Mouse (Mus musculus) gastrocnemius, adult 2 months (tissue): ENCODE measurements around the gene Sf3b4. TPM values are rescaled to one million over a fixed set of nuclear protein-coding genes. Genes with fewer than 3 reads are reported as not detected.
A peak's percentile ranks its signal among the peaks of the same experiment; 100 is the strongest.
"Not testable (repeated sequence)": the region's sequence is repeated elsewhere in the genome, so short reads cannot be mapped to it uniquely, and the experiment has no call there.

Experiments used
- DNase-seq: peaks from one replicate; pipeline ENCODE4 v3.0.0; 2022
- H3K27ac ChIP-seq: fragments of 200-600 bp; 2 replicates; pipeline ENCODE4 v1.8.1; 2022; ENCODE audit warnings: mild to moderate bottlenecking
- H3K4me3 ChIP-seq: fragments of 200-600 bp; 2 replicates; pipeline ENCODE4 v1.8.1; 2022; ENCODE audit warnings: mild to moderate bottlenecking, moderate library complexity
- CTCF ChIP-seq: fragments of 200-600 bp; IDR thresholded peaks from 2 replicates; pipeline ENCODE4 v1.8.1; 2022; ENCODE audit warnings: antibody characterized with exemption, mild to moderate bottlenecking, moderate library complexity
- intact Hi-C: fragments of 180-260 bp; cut with DNase I; formaldehyde crosslinking; loops from one replicate; pipeline ENCODE4 v1.15.1; 2025
- total RNA-seq, 2 experiments: library from RNA; stranded (reverse); gene quantifications; 2 replicates each; pipeline ENCODE4 v1.2.3; 2021

Sf3b4 gene
- total RNA-seq, 2 experiments from 2014 or later, result 11.0 to 11.7 TPM

DNA sequence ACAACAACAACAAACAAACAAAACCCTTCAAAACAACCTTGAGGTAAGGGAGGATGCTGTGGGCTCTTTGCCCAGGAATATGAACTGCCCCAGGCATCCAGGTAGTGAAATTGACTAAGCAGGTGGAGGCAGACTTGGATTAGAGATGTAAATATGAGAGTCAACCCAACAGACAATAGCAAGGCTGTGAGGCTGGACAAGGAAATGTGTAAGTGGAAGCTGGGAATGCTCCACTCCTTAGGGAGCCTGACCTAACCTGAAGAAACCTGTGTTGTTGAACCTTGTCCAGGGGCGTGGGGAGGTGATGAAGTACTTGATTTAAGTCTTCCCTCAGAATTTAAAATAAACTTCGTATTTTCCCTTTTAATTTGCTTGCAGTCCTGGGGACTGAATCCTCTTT lies 6.8 kb downstream of the Sf3b4 start:
- TF ChIP-seq CTCF, result no peak
- Histone ChIP-seq H3K4me3 (no peak overlapping the region), H3K27ac (no peak overlapping the region)
- DNase-seq, result no peak
- intact Hi-C loops, result no loop called here

DNA sequence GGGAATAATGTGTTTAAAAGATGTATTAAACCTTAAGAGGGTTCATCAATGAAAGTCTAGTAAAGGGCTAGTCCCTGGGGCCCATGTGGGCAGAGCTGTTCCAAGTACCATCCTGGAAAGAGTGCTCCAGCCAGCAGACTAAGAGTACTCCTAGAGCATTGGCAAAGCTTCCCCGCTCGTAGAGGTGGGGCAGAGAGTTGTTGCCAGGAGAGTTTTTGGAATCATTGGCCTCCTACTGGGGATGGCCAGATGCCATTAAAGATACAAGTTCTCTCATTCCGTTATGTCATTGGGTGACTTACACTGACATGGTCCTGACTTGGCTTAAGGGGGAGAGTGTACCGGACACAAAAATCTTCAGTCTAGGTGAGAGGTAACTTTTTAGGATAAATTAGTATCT lies 7.4 kb downstream of the Sf3b4 start:
- peak; percentile 66 for DNase-seq
- TF ChIP-seq CTCF, result no peak
- intact Hi-C loops, result no loop called here
- H3K27ac ChIP-seq, result no peak overlapping the region; the same call in 1 of the 2 replicates
- H3K4me3 ChIP-seq, result no peak overlapping the region

DNA sequence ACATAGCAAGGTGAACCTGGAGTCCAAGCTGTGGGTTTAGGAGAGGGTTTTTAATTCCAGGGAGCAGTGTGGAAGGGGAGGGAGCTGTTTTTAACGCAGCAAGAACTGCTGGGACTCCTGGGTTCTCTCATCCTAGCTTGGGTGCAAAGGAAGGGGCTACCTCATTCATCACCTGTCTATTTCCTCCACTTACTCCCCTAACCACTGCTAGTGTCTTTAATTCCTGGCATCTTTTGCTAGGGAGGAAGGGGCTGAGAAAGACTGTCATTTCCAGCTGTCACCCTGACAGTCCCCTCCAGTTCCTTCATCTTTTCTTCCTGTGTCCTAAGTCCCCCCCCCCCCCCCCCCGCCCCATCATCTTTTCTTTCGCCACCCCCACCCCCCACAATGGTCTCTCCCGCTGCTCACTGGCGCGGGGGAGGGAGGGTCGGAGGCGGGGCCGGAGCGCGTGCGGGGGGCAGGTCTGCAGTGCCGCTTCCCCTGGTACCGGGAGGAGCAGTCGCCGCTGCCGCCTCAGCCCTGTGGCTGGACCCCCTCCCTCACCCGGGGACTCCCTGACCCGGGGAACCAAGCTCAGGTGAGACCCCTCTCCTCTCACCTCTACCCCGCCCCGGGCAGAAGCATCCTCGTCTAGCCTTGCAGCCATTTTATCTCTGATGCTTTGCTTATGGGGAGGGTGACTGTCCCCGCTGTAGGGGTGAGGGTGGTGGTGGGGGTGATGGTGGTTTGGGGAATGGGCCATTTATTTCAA lies 8.8 kb downstream of the Sf3b4 start, which contains the start of gene Sv2a:
Sv2a (plus strand) TSS at position 425 of the 751 bp plus-strand sequence.
- peak; percentile 50 for DNase-seq

DNA sequence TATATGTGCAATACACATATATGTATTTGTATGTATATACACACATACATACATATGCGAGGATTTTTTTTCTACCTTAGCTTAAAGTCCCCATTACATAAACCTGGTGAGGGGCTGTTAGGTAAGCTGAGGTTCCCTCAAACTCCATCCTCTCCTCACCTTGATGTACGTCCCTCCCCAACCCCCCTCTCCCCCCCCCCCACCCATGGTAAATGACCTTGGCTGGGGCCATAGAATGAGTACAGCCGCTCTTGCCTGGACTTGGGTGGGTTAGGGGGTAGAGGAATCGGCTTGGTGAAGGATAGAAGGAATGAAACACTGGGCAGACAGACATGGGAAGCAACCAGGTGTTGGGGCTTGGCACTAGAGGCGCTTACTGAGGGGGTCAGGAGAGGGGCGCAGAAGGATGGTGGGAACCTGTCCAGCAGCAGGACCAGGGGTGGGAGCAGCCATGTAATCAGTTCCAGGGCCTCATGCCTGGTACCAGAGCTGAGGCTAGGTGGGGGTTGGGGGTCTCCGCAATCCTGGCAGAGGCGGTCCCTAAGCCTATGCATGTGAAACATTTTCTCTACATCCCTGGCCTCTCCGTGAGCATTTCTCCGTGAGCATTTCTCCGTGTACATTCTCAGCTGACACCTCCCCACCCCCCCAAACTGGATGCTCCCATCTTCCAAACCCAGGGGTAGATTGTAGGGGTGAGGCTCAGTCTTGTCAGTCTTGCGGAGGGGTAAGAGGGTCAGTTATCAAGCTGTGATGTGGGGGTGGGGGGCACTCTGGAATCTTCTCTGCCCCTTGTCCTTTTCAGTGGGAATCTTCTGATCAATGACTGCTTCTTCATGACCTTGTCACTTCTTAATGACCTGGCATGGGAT lies 9.6 kb downstream of the Sf3b4 start:
- TF ChIP-seq CTCF, result no peak
- H3K4me3 ChIP-seq, result peak overlapping the region; percentile 69
- H3K27ac ChIP-seq, result peak overlapping the region; percentile 12; the same call in 1 of the 2 replicates
- intact Hi-C loops, result no loop called here
- DNase-seq, result no peak

More for the DNA sequence above, 8.8 kb downstream of the Sf3b4 start, which contains the start of gene Sv2a:
- no peak for TF ChIP-seq CTCF
- intact Hi-C loops, result no loop called here
- Histone ChIP-seq H3K27ac (no peak within 1 kb of the TSS), H3K4me3 (peak within 1 kb of the TSS; percentile 69)

DNA sequence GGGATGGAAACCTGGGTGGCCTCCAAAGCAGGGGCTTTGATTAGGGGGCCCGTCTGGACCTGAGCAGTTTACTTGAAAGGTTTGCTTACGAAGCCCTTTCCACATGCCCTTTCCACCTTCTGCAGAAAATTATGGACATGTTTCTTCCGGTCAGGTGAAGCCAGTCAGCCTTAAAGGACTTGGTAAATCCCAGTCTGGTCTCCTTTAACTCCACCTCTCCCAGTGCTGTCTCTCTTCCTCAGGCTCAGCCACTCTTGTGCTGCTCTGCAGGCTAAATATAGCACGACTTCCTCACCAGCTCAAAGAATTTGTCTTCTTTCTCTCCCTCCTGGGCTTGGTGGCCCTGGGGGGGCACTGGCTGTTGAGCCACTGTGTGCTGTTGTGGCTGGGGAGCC lies 10.2 kb downstream of the Sf3b4 start:
- Histone ChIP-seq H3K4me3 (no peak overlapping the region; the same call in 1 of the 2 replicates), H3K27ac (peak overlapping the region; percentile 51)
- DNase-seq, result no peak
- intact Hi-C loops, result no loop called here
- TF ChIP-seq CTCF, result no peak

DNA sequence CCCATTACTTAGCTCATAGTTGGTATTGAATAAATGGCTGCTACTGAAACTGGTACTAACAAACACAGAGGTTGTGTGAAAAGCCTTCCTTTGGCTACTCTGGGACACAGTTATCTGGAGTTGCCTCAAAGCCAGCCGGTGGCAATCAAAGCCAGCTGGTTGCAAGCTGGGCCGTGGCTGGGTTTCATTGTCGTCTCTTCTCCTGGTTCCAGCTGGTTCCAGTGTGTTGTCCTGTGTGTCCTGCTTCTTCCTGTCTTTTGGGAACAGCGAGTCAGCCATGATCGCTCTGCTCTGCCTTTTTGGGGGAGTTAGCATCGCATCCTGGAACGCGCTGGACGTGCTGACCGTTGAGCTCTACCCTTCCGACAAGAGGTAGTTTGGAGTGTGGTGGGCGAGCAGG lies 20.8 kb downstream of the Sf3b4 start:
- intact Hi-C loops, result no loop called here
- DNase-seq, result no peak

DNA sequence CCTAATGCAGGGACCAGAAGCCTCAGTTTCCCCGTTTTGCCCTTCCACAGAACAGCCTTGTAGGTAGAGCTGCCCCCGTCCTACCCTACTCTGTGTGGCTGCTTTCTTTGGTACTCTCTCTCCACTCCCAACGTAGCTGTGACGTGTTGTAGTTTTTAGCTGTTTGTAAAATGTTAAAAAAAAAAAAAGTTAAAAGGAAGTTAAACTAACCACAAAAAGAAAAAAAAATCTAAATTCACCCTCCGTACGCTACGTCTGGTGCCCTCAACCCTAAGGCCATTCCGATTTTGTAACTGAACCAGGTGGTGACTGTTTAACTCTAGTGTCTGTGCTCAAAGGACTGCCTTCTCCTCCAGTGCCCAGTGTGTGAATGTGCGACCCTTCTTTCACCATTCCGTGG lies 22.8 kb downstream of the Sf3b4 start:
- intact Hi-C loops, result no loop called here
- Histone ChIP-seq H3K4me3 (no peak overlapping the region), H3K27ac (no peak overlapping the region)
- no peak for TF ChIP-seq CTCF
- DNase-seq, result no peak

More for the DNA sequence above, 20.8 kb downstream of the Sf3b4 start:
- H3K4me3 ChIP-seq, result no peak overlapping the region
- TF ChIP-seq CTCF, result no peak
- no peak overlapping the region for H3K27ac ChIP-seq

DNA sequence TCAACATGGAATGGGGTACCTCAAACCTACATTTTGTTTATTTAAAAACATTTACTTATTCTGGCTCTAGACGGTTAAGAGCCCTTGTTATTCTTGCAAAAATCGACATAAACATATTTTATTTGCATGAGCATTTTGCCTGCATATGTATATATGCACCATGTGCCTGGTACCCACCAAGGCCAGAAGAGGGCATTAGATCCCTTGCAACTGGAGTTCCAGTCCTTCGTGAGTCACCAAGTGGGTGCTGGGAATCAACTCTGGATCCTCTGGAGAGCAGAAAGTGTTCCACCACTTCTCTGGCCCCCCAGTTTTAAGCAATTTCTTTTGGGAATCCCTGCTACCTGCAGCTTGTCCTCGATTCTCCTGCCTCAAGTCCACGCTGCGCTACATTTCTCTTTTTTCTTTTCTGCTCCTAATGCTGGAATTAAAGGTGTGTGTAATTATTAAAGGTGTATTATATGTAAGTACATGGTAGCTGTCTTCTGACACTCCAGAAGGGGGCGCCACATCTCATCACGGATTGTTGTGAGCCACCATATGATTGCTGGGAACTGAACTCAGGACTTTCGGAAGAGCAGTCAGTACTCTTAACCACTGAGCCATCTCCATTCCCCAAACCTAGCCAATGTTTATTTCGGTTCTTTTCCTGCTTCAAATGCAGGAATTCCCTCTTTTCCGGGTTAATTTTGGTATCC lies 23.6 kb downstream of the Sf3b4 start:
- H3K27ac ChIP-seq, result no peak overlapping the region
- TF ChIP-seq CTCF, result no peak
- DNase-seq, result no peak
- H3K4me3 ChIP-seq, result no peak overlapping the region
- intact Hi-C loops, result no loop called here

DNA sequence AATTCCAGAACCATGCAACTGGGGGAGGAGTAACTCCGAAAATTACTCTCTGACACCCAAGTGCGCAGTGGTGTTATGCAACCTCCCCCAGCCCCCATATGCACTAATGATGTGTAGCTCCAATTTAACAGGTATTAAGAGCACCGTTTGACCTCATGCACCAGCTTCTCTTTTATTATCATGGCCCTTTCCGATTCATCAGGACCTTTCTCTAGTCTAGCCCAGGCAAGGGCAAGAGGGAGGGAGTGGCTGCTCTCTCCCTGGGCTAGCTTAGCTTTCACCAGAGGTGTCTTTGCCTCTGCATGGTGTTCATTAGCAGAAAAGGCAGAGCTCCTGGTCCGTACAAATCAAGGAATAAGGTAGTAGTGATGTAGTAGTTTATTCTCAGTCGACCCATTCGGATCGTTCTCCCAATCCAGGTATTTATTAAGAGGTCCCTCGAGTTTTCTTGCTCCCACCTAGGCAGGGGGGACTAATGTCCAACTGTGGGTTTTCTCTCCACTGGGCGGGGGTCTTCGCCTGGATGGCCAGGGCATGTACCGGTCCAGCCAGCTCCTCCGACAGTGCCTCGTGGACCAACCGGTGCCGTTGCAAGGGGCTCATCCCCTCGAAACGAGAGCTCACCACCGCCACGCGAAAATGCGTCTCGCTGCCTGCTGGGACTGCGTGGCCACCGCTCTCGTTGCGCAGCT lies 24.5 kb downstream of the Sf3b4 start:
- intact Hi-C loops, result no loop called here
- Histone ChIP-seq H3K27ac (peak overlapping the region; percentile 99), H3K4me3 (peak overlapping the region; percentile 94)
- no peak for DNase-seq
- TF ChIP-seq CTCF, result no peak

DNA sequence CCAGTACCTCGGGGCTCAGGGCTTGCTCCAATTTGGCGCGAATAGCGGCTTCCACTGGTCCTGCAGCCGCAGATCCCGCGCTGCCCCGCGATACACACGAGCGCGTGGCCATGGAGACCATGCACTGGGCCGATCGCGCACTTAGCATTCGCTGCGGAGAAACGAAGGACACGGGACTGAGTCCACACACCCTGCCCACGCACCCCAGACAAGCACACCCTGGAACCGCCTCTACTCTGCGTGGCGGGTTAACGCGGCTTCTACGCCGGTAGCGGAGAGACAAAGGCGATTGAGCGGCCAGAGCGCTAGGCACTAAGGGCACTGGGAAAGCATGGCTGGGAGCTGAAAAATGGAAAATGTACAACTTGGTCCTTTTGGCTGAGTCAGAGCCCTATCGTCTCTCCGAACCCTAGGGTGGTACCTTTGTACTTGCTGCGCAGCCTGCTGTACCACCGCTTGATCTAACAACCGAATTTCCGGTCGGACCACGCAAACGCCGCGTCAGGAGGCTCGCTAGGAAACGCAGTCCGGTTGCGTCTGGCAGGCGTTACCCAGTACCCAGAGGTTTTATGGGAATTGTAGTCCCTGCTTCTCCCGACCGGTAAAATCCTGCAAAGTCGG lies 25.1 kb downstream of the Sf3b4 start:
- TF ChIP-seq CTCF, result no peak
- Histone ChIP-seq H3K27ac (peak overlapping the region; percentile 99), H3K4me3 (peak overlapping the region; percentile 94)
- intact Hi-C loops, result no loop called here
- peak; percentile 92 for DNase-seq

DNA sequence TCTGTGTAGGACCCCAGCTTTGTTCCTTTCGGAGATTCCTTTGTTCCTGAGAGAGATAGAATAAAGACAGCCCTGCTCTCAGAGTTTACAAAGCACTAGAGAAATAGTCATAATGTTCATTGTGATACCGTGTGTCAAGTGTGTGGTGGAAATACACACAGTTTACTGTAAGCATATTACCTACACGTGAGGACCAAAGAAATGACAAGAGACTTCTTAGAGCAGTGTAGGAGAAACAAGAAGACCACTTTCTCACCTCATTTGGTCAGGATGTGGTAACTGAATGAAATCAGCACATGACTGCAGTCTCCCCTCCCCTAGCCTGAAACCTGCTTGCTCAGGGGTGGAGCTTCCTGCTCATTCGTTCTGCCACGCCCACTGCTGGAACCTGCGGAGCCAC lies 26.0 kb downstream of the Sf3b4 start:
- no peak for DNase-seq
- TF ChIP-seq CTCF, result no peak
- Histone ChIP-seq H3K4me3 (peak overlapping the region; percentile 94), H3K27ac (peak overlapping the region; percentile 99)
- intact Hi-C loops, result no loop called here

DNA sequence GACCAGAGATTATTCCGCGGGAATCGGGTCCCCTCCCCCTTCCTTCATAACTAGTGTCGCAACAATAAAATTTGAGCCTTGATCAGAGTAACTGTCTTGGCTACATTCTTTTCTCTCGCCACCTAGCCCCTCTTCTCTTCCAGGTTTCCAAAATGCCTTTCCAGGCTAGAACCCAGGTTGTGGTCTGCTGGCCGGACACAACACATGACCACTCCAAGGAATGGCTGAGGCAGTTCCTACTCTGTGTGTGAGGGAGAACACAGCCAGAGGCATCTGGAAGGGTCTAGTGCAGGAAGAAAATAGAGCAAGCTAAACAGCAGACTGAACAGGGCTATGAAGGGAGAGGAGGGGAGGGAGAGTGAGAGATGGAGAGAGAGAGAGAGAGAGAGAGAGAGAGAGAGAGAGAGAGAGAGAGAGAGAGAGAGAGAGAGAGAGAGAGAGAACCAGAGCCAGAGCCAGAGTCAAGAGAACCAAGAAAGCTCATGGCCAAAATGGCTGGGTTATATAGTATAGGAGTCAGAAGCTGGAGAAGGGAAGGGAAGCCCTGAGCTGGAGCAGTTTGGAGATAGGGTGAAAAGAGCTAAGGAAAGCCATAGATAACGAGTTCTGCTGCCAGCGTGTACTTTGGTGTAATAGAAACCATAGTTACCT lies 26.6 kb downstream of the Sf3b4 start:
- DNase-seq, intact Hi-C loops, H3K27ac ChIP-seq: not testable (repeated sequence)
- peak overlapping the region; percentile 94; the same call in 1 of the 2 replicates for H3K4me3 ChIP-seq
